Mouse (Mus musculus): ENCODE measurements around the gene Abcc1. TPM values are rescaled to one million over a fixed set of nuclear protein-coding genes. Genes with fewer than 3 reads are reported as not detected.

Abcc1 gene
- polyA plus RNA-seq, 1 experiment from 2014 or later = 2.2 TPM

- H3K4me2 ChIP-seq = no peak overlapping the region
- H3K36me3 ChIP-seq (replicated peaks) = 0 out of 2 replicates have a peak, but pooled peaks cover 8% of the 10 kb centered on the region
- no peak for ATAC-seq (ENCODE audit: insufficient read depth)
- H3K27me3 ChIP-seq = no peaks in the 10 kb centered on the region
- H3K9ac ChIP-seq = no peak overlapping the region
- H3K9me3 ChIP-seq (replicated peaks) = no peaks in the 10 kb centered on the region
- no peaks in the 10 kb centered on the region for H3K4me1 ChIP-seq (replicated peaks)
- 74% methylated on average over 5 of the region's 5 CpGs for WGBS (ENCODE audit: insufficient replicate concordance)
- H3K27ac ChIP-seq (replicated peaks) = no peak overlapping the region
- H3K4me3 ChIP-seq (replicated peaks) = no peak overlapping the region
Observed at GRCm38 (mm10) chr16:14412551-14412950, 51.2 kb downstream of the Abcc1 start.

- Histone ChIP-seq H3K4me3 (replicated peaks) (no peak overlapping the region), H3K4me1 (replicated peaks) (no peaks in the 10 kb centered on the region), H3K27ac (replicated peaks) (no peak overlapping the region), H3K36me3 (replicated peaks) (0 out of 2 replicates have a peak, but pooled peaks cover 8% of the 10 kb centered on the region), H3K27me3 (no peaks in the 10 kb centered on the region), H3K9me3 (replicated peaks) (no peaks in the 10 kb centered on the region), H3K9ac (no peak overlapping the region), H3K4me2 (no peak overlapping the region)
- WGBS (ENCODE audit: insufficient replicate concordance) = 67% methylated on average over 9 of the region's 9 CpGs
- no peak for ATAC-seq (ENCODE audit: insufficient read depth)
Observed at GRCm38 (mm10) chr16:14415206-14415605, 53.8 kb downstream of the Abcc1 start.

- H3K27me3 ChIP-seq = no peaks in the 10 kb centered on the region
- no peak overlapping the region for H3K9ac ChIP-seq
- no peak overlapping the region for H3K27ac ChIP-seq (replicated peaks)
- ATAC-seq (ENCODE audit: insufficient read depth) = no peak
- 0 out of 2 replicates have a peak, but pooled peaks cover 4% of the 10 kb centered on the region for H3K36me3 ChIP-seq (replicated peaks)
- 70% methylated on average over 5 of the region's 5 CpGs for WGBS (ENCODE audit: insufficient replicate concordance)
- no peak overlapping the region for H3K4me3 ChIP-seq (replicated peaks)
- H3K4me2 ChIP-seq = no peak overlapping the region
- no peaks in the 10 kb centered on the region for H3K4me1 ChIP-seq (replicated peaks)
- no peaks in the 10 kb centered on the region for H3K9me3 ChIP-seq (replicated peaks)
Observed at GRCm38 (mm10) chr16:14416957-14417618, 55.7 kb downstream of the Abcc1 start.

- Histone ChIP-seq H3K27ac (replicated peaks) (no peak overlapping the region), H3K4me2 (no peak overlapping the region), H3K9me3 (replicated peaks) (no peaks in the 10 kb centered on the region), H3K4me3 (replicated peaks) (no peak overlapping the region), H3K36me3 (replicated peaks) (no peaks in the 10 kb centered on the region), H3K4me1 (replicated peaks) (no peaks in the 10 kb centered on the region), H3K27me3 (no peaks in the 10 kb centered on the region), H3K9ac (no peak overlapping the region)
- WGBS (ENCODE audit: insufficient replicate concordance) = 68% methylated on average over 5 of the region's 5 CpGs
- no peak for ATAC-seq (ENCODE audit: insufficient read depth)
Observed at GRCm38 (mm10) chr16:14420496-14421132, 59.3 kb downstream of the Abcc1 start.

- Histone ChIP-seq H3K27me3 (no peaks in the 10 kb centered on the region), H3K27ac (replicated peaks) (no peak overlapping the region), H3K9ac (no peak overlapping the region), H3K4me1 (replicated peaks) (no peaks in the 10 kb centered on the region), H3K36me3 (replicated peaks) (no peaks in the 10 kb centered on the region), H3K4me2 (no peak overlapping the region), H3K4me3 (replicated peaks) (no peak overlapping the region), H3K9me3 (replicated peaks) (no peaks in the 10 kb centered on the region)
- ATAC-seq (ENCODE audit: insufficient read depth) = no peak
- WGBS (ENCODE audit: insufficient replicate concordance) = 66% methylated on average over 3 of the region's 3 CpGs
Observed at GRCm38 (mm10) chr16:14422081-14422480, 60.7 kb downstream of the Abcc1 start.

- H3K4me3 ChIP-seq (replicated peaks) = no peak overlapping the region
- no peak for ATAC-seq (ENCODE audit: insufficient read depth)
- no peaks in the 10 kb centered on the region for H3K4me1 ChIP-seq (replicated peaks)
- H3K4me2 ChIP-seq = no peak overlapping the region
- no peaks in the 10 kb centered on the region for H3K27me3 ChIP-seq
- H3K9me3 ChIP-seq (replicated peaks) = no peaks in the 10 kb centered on the region
- H3K9ac ChIP-seq = no peak overlapping the region
- no peak overlapping the region for H3K27ac ChIP-seq (replicated peaks)
- H3K36me3 ChIP-seq (replicated peaks) = no peaks in the 10 kb centered on the region
- 64% methylated on average over 6 of the region's 6 CpGs for WGBS (ENCODE audit: insufficient replicate concordance)
Observed at GRCm38 (mm10) chr16:14429371-14429770, 68.0 kb downstream of the Abcc1 start.

- Histone ChIP-seq H3K9me3 (replicated peaks) (no peaks in the 10 kb centered on the region), H3K4me2 (no peak overlapping the region), H3K4me1 (replicated peaks) (no peaks in the 10 kb centered on the region), H3K27me3 (no peaks in the 10 kb centered on the region), H3K27ac (replicated peaks) (no peak overlapping the region), H3K9ac (no peak overlapping the region), H3K4me3 (replicated peaks) (no peak overlapping the region), H3K36me3 (replicated peaks) (no peaks in the 10 kb centered on the region)
- WGBS (ENCODE audit: insufficient replicate concordance) = 67% methylated on average over 5 of the region's 5 CpGs
- no peak for ATAC-seq (ENCODE audit: insufficient read depth)
Observed at GRCm38 (mm10) chr16:14432996-14433395, 71.6 kb downstream of the Abcc1 start.

GRCm38 (mm10) chr16:14435526-14435925, 74.2 kb downstream of the Abcc1 start:
- Histone ChIP-seq H3K4me1 (replicated peaks) (no peaks in the 10 kb centered on the region), H3K36me3 (replicated peaks) (no peaks in the 10 kb centered on the region), H3K9me3 (replicated peaks) (no peaks in the 10 kb centered on the region), H3K4me2 (no peak overlapping the region), H3K4me3 (replicated peaks) (no peak overlapping the region), H3K9ac (no peak overlapping the region), H3K27me3 (no peaks in the 10 kb centered on the region), H3K27ac (replicated peaks) (no peak overlapping the region)
- no peak for ATAC-seq (ENCODE audit: insufficient read depth)
- 52% methylated on average over 1 of the region's 1 CpGs for WGBS (ENCODE audit: insufficient replicate concordance)

GRCm38 (mm10) chr16:14437446-14437982, 76.2 kb downstream of the Abcc1 start:
- Histone ChIP-seq H3K36me3 (replicated peaks) (no peaks in the 10 kb centered on the region), H3K9ac (no peak overlapping the region), H3K4me3 (replicated peaks) (no peak overlapping the region), H3K9me3 (replicated peaks) (no peaks in the 10 kb centered on the region), H3K27ac (replicated peaks) (no peak overlapping the region), H3K4me2 (no peak overlapping the region), H3K4me1 (replicated peaks) (no peaks in the 10 kb centered on the region), H3K27me3 (no peaks in the 10 kb centered on the region)
- WGBS (ENCODE audit: insufficient replicate concordance) = 71% methylated on average over 8 of the region's 8 CpGs
- ATAC-seq (ENCODE audit: insufficient read depth) = no peak

GRCm38 (mm10) chr16:14438561-14438960, 77.2 kb downstream of the Abcc1 start:
- no peak overlapping the region for H3K9ac ChIP-seq
- no peak for ATAC-seq (ENCODE audit: insufficient read depth)
- no peaks in the 10 kb centered on the region for H3K27me3 ChIP-seq
- H3K4me2 ChIP-seq = no peak overlapping the region
- H3K36me3 ChIP-seq (replicated peaks) = no peaks in the 10 kb centered on the region
- no peak overlapping the region for H3K4me3 ChIP-seq (replicated peaks)
- WGBS (ENCODE audit: insufficient replicate concordance) = 73% methylated on average over 7 of the region's 7 CpGs
- no peak overlapping the region for H3K27ac ChIP-seq (replicated peaks)
- no peaks in the 10 kb centered on the region for H3K4me1 ChIP-seq (replicated peaks)
- no peaks in the 10 kb centered on the region for H3K9me3 ChIP-seq (replicated peaks)

GRCm38 (mm10) chr16:14439081-14439480, 77.7 kb downstream of the Abcc1 start:
- no peak overlapping the region for H3K9ac ChIP-seq
- no peaks in the 10 kb centered on the region for H3K36me3 ChIP-seq (replicated peaks)
- H3K27me3 ChIP-seq = no peaks in the 10 kb centered on the region
- no peaks in the 10 kb centered on the region for H3K4me1 ChIP-seq (replicated peaks)
- ATAC-seq (ENCODE audit: insufficient read depth) = no peak
- 41% methylated on average over 6 of the region's 6 CpGs for WGBS (ENCODE audit: insufficient replicate concordance)
- no peak overlapping the region for H3K4me2 ChIP-seq
- H3K27ac ChIP-seq (replicated peaks) = no peak overlapping the region
- H3K4me3 ChIP-seq (replicated peaks) = no peak overlapping the region
- H3K9me3 ChIP-seq (replicated peaks) = no peaks in the 10 kb centered on the region
